Comparison of ENCODE assay signal across 14 mouse cellular contexts in the genomic region with DNA sequence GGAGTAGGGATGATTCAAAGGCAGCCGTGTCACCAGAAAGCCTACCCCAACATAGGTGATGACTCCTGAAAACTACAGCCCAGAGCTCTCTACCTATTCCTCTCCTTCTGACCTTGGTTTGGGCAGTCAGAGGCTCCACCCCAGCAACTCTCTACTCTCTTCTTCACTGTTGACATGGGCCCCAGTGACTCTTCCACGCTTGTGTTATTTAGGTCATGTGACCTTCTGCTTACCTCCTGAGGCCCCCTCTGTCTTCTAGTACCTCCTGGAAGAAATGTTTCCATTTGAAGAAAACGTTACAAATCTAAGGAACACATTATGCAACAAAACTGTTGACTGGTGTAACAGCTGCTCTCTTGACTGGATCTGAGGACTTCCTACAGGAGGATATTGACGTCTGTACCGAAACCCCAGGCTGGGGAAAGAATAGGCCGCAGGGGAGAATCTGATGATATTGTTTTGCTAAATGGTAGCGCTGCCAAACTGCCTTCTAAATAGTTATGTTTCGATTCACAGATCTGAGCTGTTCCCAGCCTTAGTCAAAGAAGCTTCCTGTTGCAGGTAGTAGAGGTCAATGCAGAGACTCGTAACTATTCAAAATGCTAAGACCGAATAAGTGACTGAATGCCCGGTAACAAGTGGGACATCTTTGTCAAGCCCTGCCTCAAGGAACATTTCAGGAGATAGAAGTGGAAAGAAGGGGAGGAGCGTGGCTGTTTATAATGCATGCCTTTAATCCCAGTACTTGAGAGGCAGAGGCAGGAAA. TPM values are rescaled to one million over a fixed set of nuclear protein-coding genes. Genes with fewer than 3 reads are reported as not detected.
A peak's percentile ranks its signal among the peaks of the same experiment; 100 is the strongest.
DNase-seq lines count a peak whose midpoint lies in the region.
"Had no signal": no experiment of that assay in that cellular context is flagged by ENCODE, and none has a peak within 500 bp of the region (broad histone marks: within the 10 kb centered on the region; RNA-seq: fewer than 3 reads in every experiment).

No protein-coding gene starts in this region.

- peak; percentile 86 for DNase-seq in heart, adult 11 months
- no peak for DNase-seq in heart, postnatal 14 days
- DNase-seq in lung, postnatal 36 days, result peak; percentile 12
- DNase-seq in lung, postnatal 10 days, result no peak
- DNase-seq in ZHBTc4 (ENCODE audit: low read depth, low spot score), result peak; percentile 61
- no peak for DNase-seq in kidney, postnatal 14 days
- DNase-seq in right cerebral cortex, postnatal 10 days (ENCODE audit: low spot score in 2 of 2), result no peak
- DNase-seq in kidney, postnatal 4 days, result no peak

- intact Hi-C loops in heart, postnatal 14 days (cut with DNase I), result loop anchor here (2.0 to 5.0 kb wide), 4 partner anchors 46 to 1033 kb away; no protein-coding TSS in a partner anchor

RNA-seq across cellular contexts. Expression of gene M6pr, which starts 3.5 kb away (rescaled TPM):
- total RNA-seq in heart, postnatal 14 days (2021), result 10 to 100 TPM; 38.0 to 40.1 TPM

RNA-seq across cellular contexts. Expression of gene Klrg1, which starts 22.3 kb away (rescaled TPM):
- total RNA-seq in heart, postnatal 14 days (2021), result not detected
- total RNA-seq: adrenal gland, postnatal 14 days; adrenal gland, postnatal 4 days; gastrocnemius, postnatal 25 days; heart, adult 2 months; heart, postnatal 25 days; hematopoietic stem cell, adult 5-6 weeks had no signal

RNA-seq across cellular contexts. Expression of gene Phc1, which starts 35.4 kb away (rescaled TPM):
- 10 to 100 TPM; 15.4 to 15.9 TPM for total RNA-seq in heart, postnatal 14 days (2021)

Comparison
In these comparisons a context has a peak if more than half of its experiments do, and no peak if none do; other contexts are left out.
1. DNase-seq: peak in heart, adult 11 months (single experiment), lung, postnatal 36 days (single experiment) and ZHBTc4 (single experiment); none in heart, postnatal 14 days (0 of 2), lung, postnatal 10 days (single experiment), kidney, postnatal 14 days (single experiment), right cerebral cortex, postnatal 10 days (0 of 2) and kidney, postnatal 4 days (0 of 2).